Mouse (Mus musculus) forebrain, embryonic 11.5 days (tissue): ENCODE results near the gene Saal1. TPM values are rescaled to one million over a fixed set of nuclear protein-coding genes. Genes with fewer than 3 reads are reported as not detected.

Experiments used
- ATAC-seq: fragments of 200-750 bp; cut with Nextera tagmentation; replicated peaks from 2 replicates; pipeline ENCODE4 v1.8.0; 2017; ENCODE audit warnings: moderate TSS enrichment; ENCODE audit not compliant: low FRiP score
- DNase-seq: peaks from one replicate; pipeline ENCODE4 v3.0.0-alpha.2; 2017; ENCODE audit warnings: low spot score
- H3K27ac ChIP-seq: fragments of 300-500 bp; sonication (generic); 2 replicates; pipeline ENCODE4 v1.5.1; 2014; ENCODE audit warnings: low read depth, low read length
- H3K27me3 ChIP-seq: fragments of 300-500 bp; sonication (generic); 2 replicates; pipeline ENCODE4 v1.6.1; 2014; ENCODE audit warnings: mild to moderate bottlenecking, low read length, mixed read lengths; ENCODE audit not compliant: control insufficient read depth, insufficient read depth
- H3K36me3 ChIP-seq: fragments of 300-500 bp; sonication (generic); 2 replicates; pipeline ENCODE4 v1.6.1; 2014; ENCODE audit warnings: mild to moderate bottlenecking, low read length, moderate library complexity, mixed read lengths; ENCODE audit not compliant: control insufficient read depth, insufficient read depth
- H3K4me1 ChIP-seq: fragments of 300-500 bp; sonication (generic); replicated peaks from 2 replicates; pipeline ENCODE4 v1.6.1; 2014; ENCODE audit warnings: low read length, mixed read lengths; ENCODE audit not compliant: control insufficient read depth, insufficient read depth
- H3K4me2 ChIP-seq: fragments of 300-500 bp; sonication (generic); 2 replicates; pipeline ENCODE4 v1.6.1; 2014; ENCODE audit warnings: low read depth, mild to moderate bottlenecking, low read length, moderate library complexity, mixed read lengths; ENCODE audit not compliant: severe bottlenecking
- H3K4me3 ChIP-seq: fragments of 300-500 bp; sonication (generic); 2 replicates; pipeline ENCODE4 v1.5.1; 2014; ENCODE audit warnings: low read depth, low read length
- H3K9ac ChIP-seq: fragments of 300-500 bp; sonication (generic); 2 replicates; pipeline ENCODE4 v1.6.1; 2014; ENCODE audit warnings: low read length
- H3K9me3 ChIP-seq: fragments of 300-500 bp; sonication (generic); 2 replicates; pipeline ENCODE4 v1.6.1; 2016; ENCODE audit warnings: low read length, mixed read lengths; ENCODE audit not compliant: control insufficient read depth
- WGBS: fragments of 180-500 bp; shearing (Covaris S2); extraction: QIAGEN DNeasy Blood & Tissue Kit; methylation state at CpG from one replicate; pipeline ENCODE4 v1.1.7; 2014; 5-methylcytosine and 5-hydroxymethylcytosine counted together
- polyA plus RNA-seq: library from polyadenylated mRNA; unstranded; fragments of >200 nt; fragmentation: Nextera tagmentation; extraction: Ambion mirVana; gene quantifications from 2 replicates; pipeline ENCODE4 v1.2.1, GENCODE M21; 2014

Saal1 gene
- polyA plus RNA-seq, 1 experiment from 2014 or later = 45.3 TPM

DNA sequence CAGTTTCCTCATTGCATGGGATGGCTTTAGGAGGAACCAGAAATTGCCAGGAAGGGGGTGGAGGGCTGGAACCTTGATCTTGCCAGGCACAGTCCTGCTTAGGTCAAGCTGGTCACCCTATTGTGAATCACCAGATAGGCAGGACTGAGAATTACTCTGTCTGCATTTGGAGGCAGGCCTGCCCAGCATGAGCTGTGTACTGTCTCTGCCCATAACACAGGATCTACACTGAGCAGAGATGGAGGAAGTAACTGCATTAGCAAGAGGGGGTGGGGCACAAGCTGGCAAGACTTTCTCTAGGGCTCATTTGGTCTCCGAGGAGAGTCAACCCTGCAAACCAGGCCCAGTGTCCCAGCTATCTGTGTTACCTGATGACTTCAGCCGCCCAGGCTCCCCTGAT, 24.5 kb upstream of the Saal1 start:
- H3K4me2 ChIP-seq = no peak overlapping the region
- H3K4me3 ChIP-seq = no peak overlapping the region
- no peaks in the 10 kb centered on the region for H3K4me1 ChIP-seq
- H3K9me3 ChIP-seq = no peaks in the 10 kb centered on the region
- no peak for DNase-seq
- WGBS = 92% methylated on average over 2 of the region's 2 CpGs
- ATAC-seq = no peak
- no peak overlapping the region for H3K27ac ChIP-seq
- H3K9ac ChIP-seq = no peak overlapping the region
- no peaks in the 10 kb centered on the region for H3K36me3 ChIP-seq
- H3K27me3 ChIP-seq = no peaks in the 10 kb centered on the region

- Histone ChIP-seq H3K4me1 (no peaks in the 10 kb centered on the region), H3K27me3 (no peaks in the 10 kb centered on the region), H3K4me3 (no peak within 1 kb of the TSS), H3K4me2 (no peak within 1 kb of the TSS), H3K9ac (no peak within 1 kb of the TSS), H3K27ac (no peak within 1 kb of the TSS), H3K36me3 (no peaks in the 10 kb centered on the region), H3K9me3 (no peaks in the 10 kb centered on the region)
- DNase-seq (no peak), ATAC-seq (no peak)
- WGBS = 87% methylated on average over 4 of the region's 4 CpGs
Observed at GRCm38 (mm10) chr7:46732458-46732857, 22.0 kb upstream of the Saal1 start, which contains the start of gene Saa4. Gene Saa4 (minus strand): TSS chr7:46732603.

DNA sequence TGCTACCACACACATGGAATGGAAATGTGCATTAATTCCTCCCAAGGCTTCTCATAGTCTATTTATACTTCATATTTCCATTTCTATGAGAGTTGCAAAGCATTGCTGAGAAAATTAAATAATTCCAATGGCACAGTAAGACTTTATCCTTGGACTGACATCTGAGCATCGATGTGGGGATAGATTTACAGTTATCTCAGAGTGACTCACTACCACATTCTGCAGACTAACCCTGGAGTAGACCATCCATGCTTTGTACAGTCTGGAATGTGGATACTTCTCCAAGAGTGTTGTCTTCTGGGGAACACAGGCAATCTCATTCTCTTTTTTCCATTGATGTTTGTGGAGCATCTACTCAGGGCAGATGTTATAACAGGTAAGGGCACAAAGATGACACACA, 17.1 kb upstream of the Saal1 start:
- ATAC-seq = no peak
- Histone ChIP-seq H3K9ac (no peak overlapping the region), H3K9me3 (no peaks in the 10 kb centered on the region), H3K4me2 (no peak overlapping the region), H3K36me3 (no peaks in the 10 kb centered on the region), H3K27me3 (no peaks in the 10 kb centered on the region), H3K4me1 (no peaks in the 10 kb centered on the region), H3K27ac (no peak overlapping the region), H3K4me3 (no peak overlapping the region)
- no peak for DNase-seq
- 92% methylated on average over 1 of the region's 1 CpGs for WGBS

GRCm38 (mm10) chr7:46724396-46724795, 13.9 kb upstream of the Saal1 start:
- no peak overlapping the region for H3K9ac ChIP-seq
- H3K27ac ChIP-seq = no peak overlapping the region
- no peaks in the 10 kb centered on the region for H3K9me3 ChIP-seq
- H3K4me3 ChIP-seq = no peak overlapping the region
- H3K4me1 ChIP-seq = no peaks in the 10 kb centered on the region
- H3K36me3 ChIP-seq = no peaks in the 10 kb centered on the region
- WGBS = 78% methylated on average over 5 of the region's 5 CpGs
- ATAC-seq = no peak
- H3K4me2 ChIP-seq = no peak overlapping the region
- H3K27me3 ChIP-seq = no peaks in the 10 kb centered on the region
- DNase-seq = no peak

- H3K9me3 ChIP-seq = no peaks in the 10 kb centered on the region
- no peak overlapping the region for H3K4me3 ChIP-seq
- no peak overlapping the region for H3K27ac ChIP-seq
- no peaks in the 10 kb centered on the region for H3K4me1 ChIP-seq
- no peaks in the 10 kb centered on the region for H3K27me3 ChIP-seq
- 89% methylated on average over 3 of the region's 3 CpGs for WGBS
- no peaks in the 10 kb centered on the region for H3K36me3 ChIP-seq
- no peak for DNase-seq
- H3K9ac ChIP-seq = no peak overlapping the region
- no peak for ATAC-seq
- no peak overlapping the region for H3K4me2 ChIP-seq
Observed at GRCm38 (mm10) chr7:46723849-46724248, 13.4 kb upstream of the Saal1 start.

DNA sequence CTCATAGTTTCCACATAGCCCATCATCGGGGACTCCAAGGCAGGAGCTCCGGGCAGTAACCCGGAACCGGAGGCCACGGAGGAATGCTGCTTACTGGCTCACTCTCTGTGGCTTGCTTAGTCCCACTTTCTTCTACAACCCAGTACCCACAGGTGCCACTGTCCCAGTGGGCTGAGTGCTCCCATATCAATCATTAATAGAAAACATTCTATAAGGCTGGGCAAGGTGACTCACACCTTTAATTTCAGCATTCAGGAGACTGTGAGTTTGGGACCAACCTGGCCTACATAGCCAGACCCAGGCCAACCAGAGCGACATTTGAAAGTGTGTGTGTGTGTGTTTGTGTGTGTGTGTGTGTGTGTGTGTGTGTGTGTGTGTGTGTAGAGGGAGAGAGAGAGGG, 12.9 kb upstream of the Saal1 start:
- Histone ChIP-seq H3K27me3 (no peaks in the 10 kb centered on the region), H3K4me2 (no peak overlapping the region), H3K4me1 (no peaks in the 10 kb centered on the region), H3K4me3 (no peak overlapping the region), H3K27ac (no peak overlapping the region), H3K36me3 (no peaks in the 10 kb centered on the region), H3K9ac (no peak overlapping the region), H3K9me3 (no peaks in the 10 kb centered on the region)
- WGBS = 96% methylated on average over 6 of the region's 6 CpGs
- ATAC-seq = no peak
- no peak for DNase-seq

DNA sequence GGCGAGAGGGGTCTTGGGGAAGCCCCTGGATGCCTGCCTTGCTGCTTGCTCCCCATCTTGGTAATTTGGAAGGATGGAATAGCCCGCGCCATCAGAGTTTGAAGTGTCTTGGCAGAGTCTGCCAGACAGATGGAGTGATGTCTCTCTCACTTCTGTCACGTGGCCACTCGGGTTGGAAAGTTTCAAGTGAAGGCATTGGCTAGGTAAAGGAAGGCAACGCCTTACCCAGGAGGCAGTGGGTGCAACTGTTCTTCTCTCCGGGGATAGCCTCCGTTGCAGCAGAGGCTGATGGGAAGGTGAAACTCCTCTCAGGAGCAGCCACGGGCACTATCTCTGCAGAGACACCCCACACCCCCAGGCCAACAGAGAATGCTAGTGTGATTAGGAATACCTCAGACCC, 10.0 kb upstream of the Saal1 start:
- H3K4me3 ChIP-seq = no peak overlapping the region

DNA sequence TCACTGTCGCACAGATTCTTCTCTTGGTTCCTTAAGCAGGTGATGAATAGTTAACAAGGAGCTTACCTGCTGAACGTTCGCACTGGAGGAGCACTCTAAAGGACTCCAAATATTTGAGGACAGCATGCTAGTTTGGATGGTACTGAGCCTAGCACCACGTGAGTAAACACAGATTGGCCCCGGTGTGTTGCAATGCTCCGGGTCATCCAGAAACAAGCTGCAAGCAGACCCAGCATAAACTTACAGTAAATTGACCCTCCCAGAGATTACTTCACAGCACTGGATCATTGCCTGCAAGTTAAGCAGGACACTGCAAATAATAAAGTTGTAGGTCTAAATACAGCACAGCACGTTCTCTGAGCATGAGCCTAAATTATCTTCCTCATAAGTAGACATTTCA, 9.0 kb upstream of the Saal1 start:
- Histone ChIP-seq H3K27ac (no peak overlapping the region), H3K4me2 (no peak overlapping the region), H3K9me3 (no peaks in the 10 kb centered on the region), H3K36me3 (no peaks in the 10 kb centered on the region), H3K4me1 (no peaks in the 10 kb centered on the region), H3K27me3 (no peaks in the 10 kb centered on the region), H3K4me3 (no peak overlapping the region), H3K9ac (no peak overlapping the region)
- 83% methylated on average over 7 of the region's 7 CpGs for WGBS
- ATAC-seq = no peak
- DNase-seq = no peak

More for the DNA sequence above, 10.0 kb upstream of the Saal1 start:
- H3K27me3 ChIP-seq = no peaks in the 10 kb centered on the region
- H3K4me2 ChIP-seq = no peak overlapping the region
- WGBS = 81% methylated on average over 9 of the region's 9 CpGs
- DNase-seq = no peak
- no peaks in the 10 kb centered on the region for H3K4me1 ChIP-seq
- no peak overlapping the region for H3K27ac ChIP-seq
- H3K9me3 ChIP-seq = no peaks in the 10 kb centered on the region
- no peak overlapping the region for H3K9ac ChIP-seq
- no peak for ATAC-seq
- H3K36me3 ChIP-seq = no peaks in the 10 kb centered on the region

DNA sequence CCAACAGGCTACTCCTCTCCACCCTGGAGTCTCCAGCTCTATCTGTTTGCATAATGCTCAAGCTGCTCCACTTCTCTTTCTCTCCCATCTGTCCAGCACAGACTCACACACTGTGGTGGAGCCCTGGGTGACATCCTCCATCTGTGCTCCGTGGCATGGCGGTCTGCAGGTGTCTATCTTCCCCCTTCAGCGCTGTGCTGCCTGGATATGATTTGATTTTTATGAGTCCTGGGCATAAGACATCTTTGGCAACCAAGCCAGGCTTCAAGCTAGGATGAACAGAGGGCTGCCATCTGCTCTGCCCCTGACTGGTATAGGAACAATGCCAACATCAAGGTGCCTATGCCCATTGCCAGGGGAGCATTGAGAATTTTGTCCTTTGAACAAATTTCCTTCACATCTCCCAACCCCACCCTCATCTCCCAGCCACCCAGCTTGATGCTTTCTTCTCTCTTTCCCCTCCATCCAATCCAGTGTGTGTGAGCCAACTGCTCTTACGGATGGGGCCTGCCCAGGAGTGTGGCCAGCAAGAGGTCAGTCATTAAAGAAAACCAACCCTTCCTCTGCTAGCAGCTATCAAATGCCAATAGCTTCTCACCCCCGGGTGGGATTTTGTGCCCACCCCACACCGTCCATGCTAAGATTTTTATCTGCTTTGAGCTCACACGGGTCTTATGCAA, 8.3 kb upstream of the Saal1 start:
- WGBS = 89% methylated on average over 7 of the region's 7 CpGs
- no peak for DNase-seq
- no peak overlapping the region for H3K9ac ChIP-seq

More for the DNA sequence above, 8.3 kb upstream of the Saal1 start:
- no peak overlapping the region for H3K4me3 ChIP-seq
- H3K27ac ChIP-seq = no peak overlapping the region
- no peaks in the 10 kb centered on the region for H3K4me1 ChIP-seq
- no peaks in the 10 kb centered on the region for H3K36me3 ChIP-seq
- no peaks in the 10 kb centered on the region for H3K27me3 ChIP-seq
- ATAC-seq = no peak
- H3K9me3 ChIP-seq = no peaks in the 10 kb centered on the region
- H3K4me2 ChIP-seq = no peak overlapping the region
